Mouse (Mus musculus): Measurements from ENCODE around the gene Abr. TPM values are rescaled to one million over a fixed set of nuclear protein-coding genes. Genes with fewer than 3 reads are reported as not detected.
A peak's percentile ranks its signal among the peaks of the same experiment; 100 is the strongest.

Abr gene
- polyA plus RNA-seq, 1 experiment from 2014 or later: 30.7 TPM

DNA sequence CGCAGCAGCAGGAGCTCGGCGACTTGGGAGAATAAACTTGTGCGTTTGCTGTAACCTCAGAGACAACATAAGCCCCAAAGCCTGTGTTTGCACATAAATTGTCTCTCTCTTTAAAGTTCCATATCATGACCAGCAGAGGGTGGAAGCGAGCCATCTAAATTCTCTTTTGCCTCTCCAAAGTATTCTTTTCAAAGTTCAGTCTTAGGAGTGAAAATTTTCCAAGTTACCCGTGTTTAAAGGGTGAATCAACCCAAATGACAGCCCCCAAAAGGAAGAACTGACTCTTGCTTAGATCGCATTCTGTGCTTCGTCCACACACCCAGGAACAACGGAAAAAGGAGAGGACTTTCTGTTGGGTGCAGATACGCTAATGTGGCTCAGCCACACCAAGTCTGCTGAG lies 33.0 kb upstream of the Abr start:
- 6% methylated on average over 10 of the region's 10 CpGs for WGBS
- Histone ChIP-seq H3K9ac (ENCODE audit: low read depth, low read length) (no peak overlapping the region), H3K9me3 (replicated peaks; ENCODE audit: low read length) (no peaks in the 10 kb centered on the region), H3K27me3 (ENCODE audit: insufficient read depth, low read length) (no peaks in the 10 kb centered on the region), H3K4me2 (ENCODE audit: low read length) (peak overlapping the region; percentile 42), H3K4me1 (replicated peaks; ENCODE audit: insufficient read depth, low read length) (no peaks in the 10 kb centered on the region), H3K27ac (no peak overlapping the region), H3K36me3 (ENCODE audit: insufficient read depth, low read length) (no peaks in the 10 kb centered on the region), H3K4me3 (replicated peaks; ENCODE audit: low read depth, low read length) (no peak overlapping the region)
- no peak for ATAC-seq (replicated peaks; ENCODE audit: low FRiP score, low read depth)
- peak; percentile 90 for DNase-seq (ENCODE audit: low spot score)
- TF ChIP-seq CTCF (IDR thresholded peaks at IDR 0.05; ENCODE audit: low read depth): peak; percentile 85

GRCm38 (mm10) chr11:76652838-76653334 lies 30.8 kb upstream of the Abr start:
- Histone ChIP-seq H3K27ac (no peak overlapping the region), H3K9ac (ENCODE audit: low read depth, low read length) (no peak overlapping the region), H3K27me3 (ENCODE audit: insufficient read depth, low read length) (no peaks in the 10 kb centered on the region), H3K9me3 (replicated peaks; ENCODE audit: low read length) (no peaks in the 10 kb centered on the region), H3K4me1 (replicated peaks; ENCODE audit: insufficient read depth, low read length) (no peaks in the 10 kb centered on the region), H3K4me2 (ENCODE audit: low read length) (no peak overlapping the region), H3K4me3 (replicated peaks; ENCODE audit: low read depth, low read length) (no peak overlapping the region), H3K36me3 (ENCODE audit: insufficient read depth, low read length) (no peaks in the 10 kb centered on the region)
- TF ChIP-seq CTCF (IDR thresholded peaks at IDR 0.05; ENCODE audit: low read depth): no peak
- WGBS: 28% methylated on average over 3 of the region's 3 CpGs
- ATAC-seq (replicated peaks; ENCODE audit: low FRiP score, low read depth) (no peak), DNase-seq (ENCODE audit: low spot score) (no peak)

- no peak for TF ChIP-seq CTCF (IDR thresholded peaks at IDR 0.05; ENCODE audit: low read depth)
- no peak overlapping the region for H3K4me2 ChIP-seq (ENCODE audit: low read length)
- 56% methylated on average over 14 of the region's 14 CpGs for WGBS
- no peaks in the 10 kb centered on the region for H3K27me3 ChIP-seq (ENCODE audit: insufficient read depth, low read length)
- no peaks in the 10 kb centered on the region for H3K9me3 ChIP-seq (replicated peaks; ENCODE audit: low read length)
- no peaks in the 10 kb centered on the region; the same call in 1 of the 2 replicates for H3K4me1 ChIP-seq (replicated peaks; ENCODE audit: insufficient read depth, low read length)
- H3K4me3 ChIP-seq (replicated peaks; ENCODE audit: low read depth, low read length): no peak overlapping the region
- H3K27ac ChIP-seq: no peak overlapping the region
- ATAC-seq (replicated peaks; ENCODE audit: low FRiP score, low read depth): no peak
- no peak overlapping the region for H3K9ac ChIP-seq (ENCODE audit: low read depth, low read length)
- no peak for DNase-seq (ENCODE audit: low spot score)
- no peaks in the 10 kb centered on the region for H3K36me3 ChIP-seq (ENCODE audit: insufficient read depth, low read length)
Observed at GRCm38 (mm10) chr11:76650862-76651560, 28.9 kb upstream of the Abr start.

- H3K27ac ChIP-seq: no peak overlapping the region
- no peak overlapping the region for H3K4me3 ChIP-seq (replicated peaks; ENCODE audit: low read depth, low read length)
- no peaks in the 10 kb centered on the region for H3K9me3 ChIP-seq (replicated peaks; ENCODE audit: low read length)
- peak; percentile 86 for DNase-seq (ENCODE audit: low spot score)
- ATAC-seq (replicated peaks; ENCODE audit: low FRiP score, low read depth): no peak
- peak overlapping the region; percentile 39 for H3K4me2 ChIP-seq (ENCODE audit: low read length)
- H3K4me1 ChIP-seq (replicated peaks; ENCODE audit: insufficient read depth, low read length): no peaks in the 10 kb centered on the region; the same call in 1 of the 2 replicates
- TF ChIP-seq CTCF (IDR thresholded peaks at IDR 0.05; ENCODE audit: low read depth): peak; percentile 87
- no peaks in the 10 kb centered on the region for H3K27me3 ChIP-seq (ENCODE audit: insufficient read depth, low read length)
- no peaks in the 10 kb centered on the region for H3K36me3 ChIP-seq (ENCODE audit: insufficient read depth, low read length)
- WGBS: 3% methylated on average over 9 of the region's 9 CpGs
- H3K9ac ChIP-seq (ENCODE audit: low read depth, low read length): no peak overlapping the region; the same call in 1 of the 2 replicates
Observed at GRCm38 (mm10) chr11:76647500-76647899, 25.4 kb upstream of the Abr start.

DNA sequence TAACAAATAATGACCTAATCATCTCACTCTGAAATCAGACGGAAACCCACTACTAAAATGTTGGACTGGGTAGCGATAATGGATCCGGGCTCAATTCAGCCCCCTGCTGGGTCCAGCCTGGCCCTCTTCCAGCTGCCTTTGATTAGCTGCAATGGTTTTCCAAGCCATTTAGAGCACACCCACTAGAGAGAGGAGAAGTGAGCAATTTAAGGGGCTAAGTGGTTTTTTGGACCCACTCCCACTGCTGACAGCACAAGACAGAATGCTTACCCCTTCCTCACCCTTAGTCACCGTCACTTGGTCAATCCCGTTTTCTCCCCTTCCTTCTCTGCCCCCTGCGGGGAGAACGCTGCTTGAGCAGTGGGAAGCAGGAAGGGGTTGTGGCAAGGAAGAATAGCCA lies 24.9 kb upstream of the Abr start:
- Histone ChIP-seq H3K36me3 (ENCODE audit: insufficient read depth, low read length) (no peaks in the 10 kb centered on the region), H3K4me2 (ENCODE audit: low read length) (peak overlapping the region; percentile 39), H3K9me3 (replicated peaks; ENCODE audit: low read length) (no peaks in the 10 kb centered on the region), H3K4me1 (replicated peaks; ENCODE audit: insufficient read depth, low read length) (no peaks in the 10 kb centered on the region; the same call in 1 of the 2 replicates), H3K27ac (no peak overlapping the region), H3K9ac (ENCODE audit: low read depth, low read length) (no peak overlapping the region; the same call in 1 of the 2 replicates), H3K27me3 (ENCODE audit: insufficient read depth, low read length) (no peaks in the 10 kb centered on the region), H3K4me3 (replicated peaks; ENCODE audit: low read depth, low read length) (no peak overlapping the region)
- 11% methylated on average over 7 of the region's 7 CpGs for WGBS
- ATAC-seq (replicated peaks; ENCODE audit: low FRiP score, low read depth) (no peak), DNase-seq (ENCODE audit: low spot score) (no peak)
- no peak for TF ChIP-seq CTCF (IDR thresholded peaks at IDR 0.05; ENCODE audit: low read depth)

GRCm38 (mm10) chr11:76645955-76646354 lies 23.8 kb upstream of the Abr start:
- 0% methylated on average over 19 of the region's 19 CpGs for WGBS
- no peak overlapping the region for H3K9ac ChIP-seq (ENCODE audit: low read depth, low read length)
- peak; percentile 97 for TF ChIP-seq CTCF (IDR thresholded peaks at IDR 0.05; ENCODE audit: low read depth)
- H3K27me3 ChIP-seq (ENCODE audit: insufficient read depth, low read length): no peaks in the 10 kb centered on the region
- no peaks in the 10 kb centered on the region for H3K9me3 ChIP-seq (replicated peaks; ENCODE audit: low read length)
- DNase-seq (ENCODE audit: low spot score) (peak; percentile 95), ATAC-seq (replicated peaks; ENCODE audit: low FRiP score, low read depth) (peak; percentile 40; the same call in 1 of the 2 replicates)
- peak overlapping the region; percentile 11; the same call in 1 of the 2 replicates for H3K4me3 ChIP-seq (replicated peaks; ENCODE audit: low read depth, low read length)
- peak overlapping the region; percentile 58 for H3K4me2 ChIP-seq (ENCODE audit: low read length)
- no peak overlapping the region for H3K27ac ChIP-seq
- no peaks in the 10 kb centered on the region; the same call in 1 of the 2 replicates for H3K4me1 ChIP-seq (replicated peaks; ENCODE audit: insufficient read depth, low read length)
- H3K36me3 ChIP-seq (ENCODE audit: insufficient read depth, low read length): no peaks in the 10 kb centered on the region

All from kidney, postnatal 0 days (tissue).